Mouse (Mus musculus): ENCODE results near the gene Dusp3. TPM values are rescaled to one million over a fixed set of nuclear protein-coding genes. Genes with fewer than 3 reads are reported as not detected.

Gene Dusp3
- polyA plus RNA-seq, 1 experiment: 19.7 TPM

DNA sequence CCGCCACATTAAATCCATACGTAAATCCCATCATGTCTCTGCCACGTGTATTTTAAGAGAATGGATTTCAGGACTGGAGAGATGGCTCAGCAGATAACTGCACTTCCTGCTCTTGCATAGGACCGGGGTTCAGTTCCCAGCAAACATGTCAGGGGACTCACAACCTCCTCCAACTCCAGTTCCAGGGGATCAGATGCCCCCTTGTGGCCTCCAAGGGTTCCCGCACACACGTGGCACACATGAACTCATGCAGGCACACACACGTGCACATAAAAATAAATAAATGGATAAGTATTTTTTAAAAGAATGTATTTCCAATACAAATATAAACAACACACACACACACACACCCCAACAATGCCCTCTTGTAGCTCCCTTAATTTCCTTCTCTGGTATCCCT is 9.9 kb downstream of the Dusp3 start:
- Histone ChIP-seq H3K27ac (ENCODE audit: control insufficient read depth, insufficient read depth, low read length) (no peak overlapping the region), H3K4me1 (replicated peaks; ENCODE audit: control insufficient read depth, insufficient read depth, low read length) (no peaks in the 10 kb centered on the region), H3K4me3 (ENCODE audit: control insufficient read depth, insufficient read depth, low read length) (no peak overlapping the region), H3K27me3 (ENCODE audit: control insufficient read depth, insufficient read depth, low read length) (no peaks in the 10 kb centered on the region; the same call in 1 of the 2 replicates), H3K36me3 (ENCODE audit: control insufficient read depth, insufficient read depth, low read length) (no peaks in the 10 kb centered on the region)
- 95% methylated on average over 7 of the region's 7 CpGs for WGBS
- no peak for TF ChIP-seq CTCF (IDR thresholded peaks at IDR 0.05; ENCODE audit: borderline replicate concordance, control insufficient read depth, extremely low read depth, insufficient read depth, low read length, poor library complexity)
- no peak for TF ChIP-seq POLR2A (IDR thresholded peaks at IDR 0.05; ENCODE audit: control insufficient read depth, extremely low read depth, insufficient read depth, low read length, poor library complexity)
- no peak for DNase-seq

DNA sequence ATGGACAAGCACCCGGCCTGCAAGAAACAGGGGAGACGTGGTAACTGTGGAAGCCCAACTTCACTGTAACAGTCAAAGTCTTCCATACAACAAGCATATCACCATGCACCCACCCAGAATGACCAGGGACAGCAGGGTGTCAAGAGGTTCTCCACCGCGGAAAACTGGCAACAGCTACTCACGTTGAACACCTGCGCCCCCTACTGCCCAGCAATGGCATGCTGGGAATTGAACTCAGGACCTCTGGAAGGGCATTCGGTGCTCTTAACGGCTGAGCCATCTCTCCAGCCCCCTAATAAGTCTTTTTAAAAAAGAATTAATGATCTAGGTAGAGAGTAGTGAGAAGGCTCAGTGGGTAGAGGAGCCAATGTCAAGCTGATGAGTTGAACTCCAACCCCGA is 11.9 kb downstream of the Dusp3 start:
- WGBS: 77% methylated on average over 9 of the region's 9 CpGs
- Histone ChIP-seq H3K27ac (ENCODE audit: control insufficient read depth, insufficient read depth, low read length) (no peak overlapping the region), H3K4me3 (ENCODE audit: control insufficient read depth, insufficient read depth, low read length) (no peak overlapping the region), H3K27me3 (ENCODE audit: control insufficient read depth, insufficient read depth, low read length) (no peaks in the 10 kb centered on the region), H3K36me3 (ENCODE audit: control insufficient read depth, insufficient read depth, low read length) (no peaks in the 10 kb centered on the region), H3K4me1 (replicated peaks; ENCODE audit: control insufficient read depth, insufficient read depth, low read length) (no peaks in the 10 kb centered on the region)
- no peak for DNase-seq
- TF ChIP-seq POLR2A (IDR thresholded peaks at IDR 0.05; ENCODE audit: control insufficient read depth, extremely low read depth, insufficient read depth, low read length, poor library complexity): no peak
- TF ChIP-seq CTCF (IDR thresholded peaks at IDR 0.05; ENCODE audit: borderline replicate concordance, control insufficient read depth, extremely low read depth, insufficient read depth, low read length, poor library complexity): no peak

- no peaks in the 10 kb centered on the region for H3K36me3 ChIP-seq (ENCODE audit: control insufficient read depth, insufficient read depth, low read length)
- 61% methylated on average over 6 of the region's 6 CpGs for WGBS
- TF ChIP-seq POLR2A (IDR thresholded peaks at IDR 0.05; ENCODE audit: control insufficient read depth, extremely low read depth, insufficient read depth, low read length, poor library complexity) (no peak), CTCF (IDR thresholded peaks at IDR 0.05; ENCODE audit: borderline replicate concordance, control insufficient read depth, extremely low read depth, insufficient read depth, low read length, poor library complexity) (no peak)
- no peaks in the 10 kb centered on the region for H3K4me1 ChIP-seq (replicated peaks; ENCODE audit: control insufficient read depth, insufficient read depth, low read length)
- no peak for DNase-seq
- no peak overlapping the region for H3K4me3 ChIP-seq (ENCODE audit: control insufficient read depth, insufficient read depth, low read length)
- no peak overlapping the region for H3K27ac ChIP-seq (ENCODE audit: control insufficient read depth, insufficient read depth, low read length)
- no peaks in the 10 kb centered on the region for H3K27me3 ChIP-seq (ENCODE audit: control insufficient read depth, insufficient read depth, low read length)
Observed at GRCm38 (mm10) chr11:101974181-101974580, 12.6 kb downstream of the Dusp3 start.

DNA sequence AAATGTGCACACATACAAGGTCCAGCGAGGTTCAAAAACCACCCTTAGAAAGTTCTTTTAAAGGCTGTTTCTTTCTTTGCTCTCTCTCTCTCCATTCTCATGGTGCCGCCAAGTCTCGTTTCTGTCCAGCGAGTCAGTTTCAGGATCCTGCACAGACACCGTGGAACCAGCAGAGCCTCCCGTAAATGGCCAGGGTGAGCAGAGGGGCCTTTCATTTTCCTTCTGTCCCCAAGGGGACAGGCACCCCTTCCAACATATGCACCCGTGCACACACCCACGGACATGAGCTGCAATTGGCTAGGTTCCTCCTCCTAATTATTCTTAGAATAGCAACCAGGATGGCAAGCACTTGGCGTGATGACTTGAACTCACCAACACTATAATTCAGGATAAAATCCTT is 13.3 kb downstream of the Dusp3 start:
- no peak for DNase-seq
- TF ChIP-seq CTCF (IDR thresholded peaks at IDR 0.05; ENCODE audit: borderline replicate concordance, control insufficient read depth, extremely low read depth, insufficient read depth, low read length, poor library complexity) (no peak), POLR2A (IDR thresholded peaks at IDR 0.05; ENCODE audit: control insufficient read depth, extremely low read depth, insufficient read depth, low read length, poor library complexity) (no peak)
- 91% methylated on average over 9 of the region's 9 CpGs for WGBS
- Histone ChIP-seq H3K4me3 (ENCODE audit: control insufficient read depth, insufficient read depth, low read length) (no peak overlapping the region), H3K27me3 (ENCODE audit: control insufficient read depth, insufficient read depth, low read length) (no peaks in the 10 kb centered on the region), H3K27ac (ENCODE audit: control insufficient read depth, insufficient read depth, low read length) (no peak overlapping the region), H3K36me3 (ENCODE audit: control insufficient read depth, insufficient read depth, low read length) (no peaks in the 10 kb centered on the region), H3K4me1 (replicated peaks; ENCODE audit: control insufficient read depth, insufficient read depth, low read length) (no peaks in the 10 kb centered on the region)

DNA sequence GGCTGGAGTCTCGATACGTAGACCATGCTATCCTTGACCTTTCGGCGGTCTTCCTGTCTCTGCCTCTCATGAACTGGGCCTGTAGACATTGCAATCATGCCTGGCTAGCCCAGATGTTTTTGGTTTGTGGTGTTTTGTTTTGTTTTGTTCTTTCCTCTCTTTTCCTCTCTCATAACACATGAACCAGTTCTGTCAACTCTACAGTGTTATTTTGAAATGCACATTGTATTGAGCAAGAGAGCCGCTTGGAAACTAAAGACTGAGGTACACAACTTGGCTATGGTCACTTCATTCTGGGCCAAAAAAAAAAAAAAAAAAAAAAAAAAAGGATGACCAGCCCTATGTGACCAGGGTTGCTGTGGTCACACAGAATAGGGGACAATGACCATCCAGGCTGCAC is 14.2 kb downstream of the Dusp3 start:
- 98% methylated on average over 5 of the region's 5 CpGs for WGBS
- H3K4me1 ChIP-seq (replicated peaks; ENCODE audit: control insufficient read depth, insufficient read depth, low read length): no peaks in the 10 kb centered on the region
- no peak overlapping the region for H3K27ac ChIP-seq (ENCODE audit: control insufficient read depth, insufficient read depth, low read length)
- no peaks in the 10 kb centered on the region for H3K36me3 ChIP-seq (ENCODE audit: control insufficient read depth, insufficient read depth, low read length)
- H3K4me3 ChIP-seq (ENCODE audit: control insufficient read depth, insufficient read depth, low read length): no peak overlapping the region
- TF ChIP-seq CTCF (IDR thresholded peaks at IDR 0.05; ENCODE audit: borderline replicate concordance, control insufficient read depth, extremely low read depth, insufficient read depth, low read length, poor library complexity) (no peak), POLR2A (IDR thresholded peaks at IDR 0.05; ENCODE audit: control insufficient read depth, extremely low read depth, insufficient read depth, low read length, poor library complexity) (no peak)
- no peak for DNase-seq
- no peaks in the 10 kb centered on the region for H3K27me3 ChIP-seq (ENCODE audit: control insufficient read depth, insufficient read depth, low read length)

- Histone ChIP-seq H3K27ac (ENCODE audit: control insufficient read depth, insufficient read depth, low read length) (no peak overlapping the region), H3K4me3 (ENCODE audit: control insufficient read depth, insufficient read depth, low read length) (no peak overlapping the region)
Observed at GRCm38 (mm10) chr11:101972097-101972496, 14.7 kb downstream of the Dusp3 start.

DNA sequence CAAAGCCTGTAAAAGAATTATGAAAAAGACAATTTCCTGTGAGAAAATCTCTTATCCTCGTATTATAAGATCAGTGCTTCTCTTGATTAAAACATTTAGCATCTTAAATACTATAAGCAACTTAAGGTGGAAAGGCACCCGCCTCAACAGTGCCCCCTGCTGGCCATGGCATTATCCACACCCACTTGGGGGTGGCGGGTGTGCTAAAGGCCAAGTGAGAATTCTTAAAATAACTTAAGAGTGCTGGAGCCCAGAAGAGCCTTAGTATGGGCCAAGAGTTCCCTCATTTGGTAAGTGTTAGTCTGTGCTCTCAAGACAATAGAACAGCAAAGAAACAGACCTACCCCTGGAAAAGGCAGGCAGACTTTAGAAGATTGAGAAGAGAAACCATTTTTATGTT is 15.4 kb downstream of the Dusp3 start:
- TF ChIP-seq POLR2A (IDR thresholded peaks at IDR 0.05; ENCODE audit: control insufficient read depth, extremely low read depth, insufficient read depth, low read length, poor library complexity): no peak
- TF ChIP-seq CTCF (IDR thresholded peaks at IDR 0.05; ENCODE audit: borderline replicate concordance, control insufficient read depth, extremely low read depth, insufficient read depth, low read length, poor library complexity): peak; percentile 62; the same call in 1 of the 2 replicates
- H3K27ac ChIP-seq (ENCODE audit: control insufficient read depth, insufficient read depth, low read length): no peak overlapping the region
- WGBS: 48% methylated on average over 3 of the region's 3 CpGs
- no peaks in the 10 kb centered on the region for H3K4me1 ChIP-seq (replicated peaks; ENCODE audit: control insufficient read depth, insufficient read depth, low read length)
- H3K36me3 ChIP-seq (ENCODE audit: control insufficient read depth, insufficient read depth, low read length): no peaks in the 10 kb centered on the region
- H3K27me3 ChIP-seq (ENCODE audit: control insufficient read depth, insufficient read depth, low read length): no peaks in the 10 kb centered on the region
- H3K4me3 ChIP-seq (ENCODE audit: control insufficient read depth, insufficient read depth, low read length): no peak overlapping the region
- peak; percentile 31 for DNase-seq

More at GRCm38 (mm10) chr11:101972097-101972496, 14.7 kb downstream of the Dusp3 start:
- TF ChIP-seq CTCF (IDR thresholded peaks at IDR 0.05; ENCODE audit: borderline replicate concordance, control insufficient read depth, extremely low read depth, insufficient read depth, low read length, poor library complexity): no peak
- no peak for TF ChIP-seq POLR2A (IDR thresholded peaks at IDR 0.05; ENCODE audit: control insufficient read depth, extremely low read depth, insufficient read depth, low read length, poor library complexity)
- no peak for DNase-seq
- H3K36me3 ChIP-seq (ENCODE audit: control insufficient read depth, insufficient read depth, low read length): no peaks in the 10 kb centered on the region
- H3K4me1 ChIP-seq (replicated peaks; ENCODE audit: control insufficient read depth, insufficient read depth, low read length): no peaks in the 10 kb centered on the region
- H3K27me3 ChIP-seq (ENCODE audit: control insufficient read depth, insufficient read depth, low read length): no peaks in the 10 kb centered on the region
- WGBS: 61% methylated on average over 3 of the region's 3 CpGs
